Mouse (Mus musculus): ENCODE data around the gene Nrxn1. TPM values are rescaled to one million over a fixed set of nuclear protein-coding genes. Genes with fewer than 3 reads are reported as not detected.

Nrxn1 gene
- polyA plus RNA-seq, 1 experiment from 2014 or later = 2.1 TPM

DNA sequence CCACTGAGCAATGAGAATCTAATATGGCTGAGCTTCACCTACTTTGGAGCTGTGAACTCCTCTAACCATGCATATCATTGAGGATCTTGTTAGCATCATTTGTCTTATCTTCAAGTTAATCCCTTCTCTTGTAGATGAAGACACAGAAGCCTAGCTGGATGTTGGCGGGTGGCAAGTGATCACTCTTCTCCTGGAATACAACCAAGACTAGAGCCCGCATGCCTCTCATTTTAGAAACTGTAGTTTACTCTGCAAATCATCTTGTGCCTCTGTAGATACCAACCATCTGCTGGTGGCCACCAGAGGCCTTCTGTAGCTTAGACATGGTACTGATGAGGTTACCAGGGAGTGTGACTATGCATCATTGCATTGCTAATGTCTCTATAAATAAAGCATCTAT lies 280.4 kb downstream of the Nrxn1 start:
- no peak for ATAC-seq (ENCODE audit: insufficient read depth)

GRCm38 (mm10) chr17:90809197-90810163 lies 283.4 kb downstream of the Nrxn1 start:
- ATAC-seq (ENCODE audit: insufficient read depth) (peak; percentile 82), DNase-seq (peak; percentile 85)
- Histone ChIP-seq H3K27me3 (ENCODE audit: insufficient read depth, low read length) (no peaks in the 10 kb centered on the region), H3K4me1 (ENCODE audit: insufficient read depth) (no peaks in the 10 kb centered on the region), H3K4me2 (no peak overlapping the region), H3K9ac (no peak overlapping the region), H3K9me3 (ENCODE audit: low read depth, low read length) (no peaks in the 10 kb centered on the region), H3K36me3 (ENCODE audit: insufficient read depth) (no peaks in the 10 kb centered on the region), H3K4me3 (ENCODE audit: low read depth, low read length) (no peak overlapping the region), H3K27ac (ENCODE audit: low read depth) (no peak overlapping the region)
- 64% methylated on average over 8 of the region's 8 CpGs for whole genome bisulfite sequencing
- TF ChIP-seq CTCF (IDR thresholded peaks at IDR 0.05; ENCODE audit: low read depth) = peak; percentile 76

More for the DNA sequence above, 280.4 kb downstream of the Nrxn1 start:
- no peak overlapping the region for H3K9ac ChIP-seq
- H3K4me3 ChIP-seq (ENCODE audit: low read depth, low read length) = no peak overlapping the region
- no peak overlapping the region for H3K4me2 ChIP-seq
- H3K27me3 ChIP-seq (ENCODE audit: insufficient read depth, low read length) = no peaks in the 10 kb centered on the region
- H3K9me3 ChIP-seq (ENCODE audit: low read depth, low read length) = no peaks in the 10 kb centered on the region
- no peaks in the 10 kb centered on the region for H3K4me1 ChIP-seq (ENCODE audit: insufficient read depth)
- WGBS = 71% methylated on average over 2 of the region's 2 CpGs
- no peaks in the 10 kb centered on the region for H3K36me3 ChIP-seq (ENCODE audit: insufficient read depth)
- H3K27ac ChIP-seq (ENCODE audit: low read depth) = no peak overlapping the region
- no peak for DNase-seq
- no peak for TF ChIP-seq CTCF (IDR thresholded peaks at IDR 0.05; ENCODE audit: low read depth)

GRCm38 (mm10) chr17:90808256-90808655 lies 284.6 kb downstream of the Nrxn1 start:
- no peak for TF ChIP-seq CTCF (IDR thresholded peaks at IDR 0.05; ENCODE audit: low read depth)
- H3K36me3 ChIP-seq (ENCODE audit: insufficient read depth) = no peaks in the 10 kb centered on the region
- H3K27me3 ChIP-seq (ENCODE audit: insufficient read depth, low read length) = no peaks in the 10 kb centered on the region
- 64% methylated on average over 2 of the region's 2 CpGs for WGBS
- DNase-seq (no peak), ATAC-seq (ENCODE audit: insufficient read depth) (no peak)
- H3K9me3 ChIP-seq (ENCODE audit: low read depth, low read length) = no peaks in the 10 kb centered on the region
- no peaks in the 10 kb centered on the region for H3K4me1 ChIP-seq (ENCODE audit: insufficient read depth)
- H3K4me3 ChIP-seq (ENCODE audit: low read depth, low read length) = no peak overlapping the region
- H3K27ac ChIP-seq (ENCODE audit: low read depth) = no peak overlapping the region
- no peak overlapping the region for H3K4me2 ChIP-seq
- H3K9ac ChIP-seq = no peak overlapping the region

GRCm38 (mm10) chr17:90807199-90807598 lies 285.7 kb downstream of the Nrxn1 start:
- Histone ChIP-seq H3K9me3 (ENCODE audit: low read depth, low read length) (no peaks in the 10 kb centered on the region), H3K4me1 (ENCODE audit: insufficient read depth) (no peaks in the 10 kb centered on the region), H3K4me2 (no peak overlapping the region), H3K36me3 (ENCODE audit: insufficient read depth) (no peaks in the 10 kb centered on the region), H3K9ac (no peak overlapping the region), H3K4me3 (ENCODE audit: low read depth, low read length) (no peak overlapping the region), H3K27me3 (ENCODE audit: insufficient read depth, low read length) (no peaks in the 10 kb centered on the region), H3K27ac (ENCODE audit: low read depth) (no peak overlapping the region)
- no peak for ATAC-seq (ENCODE audit: insufficient read depth)
- TF ChIP-seq CTCF (IDR thresholded peaks at IDR 0.05; ENCODE audit: low read depth) = no peak
- DNase-seq = no peak

GRCm38 (mm10) chr17:90798689-90799088 lies 294.2 kb downstream of the Nrxn1 start:
- H3K4me3 ChIP-seq (ENCODE audit: low read depth, low read length) = no peak overlapping the region
- no peak for TF ChIP-seq CTCF (IDR thresholded peaks at IDR 0.05; ENCODE audit: low read depth)
- 57% methylated on average over 2 of the region's 2 CpGs for WGBS
- no peak overlapping the region for H3K4me2 ChIP-seq
- H3K9me3 ChIP-seq (ENCODE audit: low read depth, low read length) = no peaks in the 10 kb centered on the region
- H3K9ac ChIP-seq = no peak overlapping the region
- DNase-seq = no peak
- no peaks in the 10 kb centered on the region for H3K27me3 ChIP-seq (ENCODE audit: insufficient read depth, low read length)
- no peak overlapping the region for H3K27ac ChIP-seq (ENCODE audit: low read depth)
- ATAC-seq (ENCODE audit: insufficient read depth) = no peak
- H3K4me1 ChIP-seq (ENCODE audit: insufficient read depth) = no peaks in the 10 kb centered on the region
- no peaks in the 10 kb centered on the region for H3K36me3 ChIP-seq (ENCODE audit: insufficient read depth)

DNA sequence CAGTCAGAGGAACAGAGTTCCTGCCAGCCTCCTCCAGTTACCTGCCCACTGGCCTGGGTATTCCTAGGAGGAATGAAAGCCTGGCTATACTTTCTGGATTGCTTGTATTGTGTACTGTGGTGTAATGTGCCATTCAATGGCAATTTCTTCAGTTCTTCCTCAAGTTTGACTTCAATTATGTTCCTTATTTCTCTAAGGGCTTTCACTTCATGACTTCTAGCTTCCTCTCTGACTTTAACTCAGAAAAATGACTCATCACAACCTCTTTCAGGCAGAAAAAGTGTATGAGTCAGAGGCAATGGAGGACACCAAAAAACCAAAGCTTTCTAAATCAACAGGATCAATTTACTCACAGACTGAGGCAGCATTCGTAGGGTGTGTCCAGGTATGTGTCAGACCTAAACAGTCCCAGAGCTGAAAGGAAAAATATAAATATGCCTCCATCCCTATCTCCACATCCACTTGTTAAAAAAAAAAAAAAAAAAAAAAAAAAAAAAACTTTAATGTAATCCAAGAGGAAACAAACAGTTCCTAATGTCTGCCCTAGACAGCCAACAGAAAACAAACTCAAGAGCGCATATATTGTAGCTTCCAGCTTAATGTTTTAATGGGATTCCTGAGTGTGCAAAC lies 295.1 kb downstream of the Nrxn1 start:
- H3K27ac ChIP-seq (ENCODE audit: low read depth) = no peak overlapping the region
- no peak for TF ChIP-seq CTCF (IDR thresholded peaks at IDR 0.05; ENCODE audit: low read depth)
- no peak overlapping the region for H3K4me2 ChIP-seq
- no peak overlapping the region for H3K9ac ChIP-seq
- DNase-seq (no peak), ATAC-seq (ENCODE audit: insufficient read depth) (no peak)
- no peak overlapping the region for H3K4me3 ChIP-seq (ENCODE audit: low read depth, low read length)
- H3K4me1 ChIP-seq (ENCODE audit: insufficient read depth) = no peaks in the 10 kb centered on the region
- no peaks in the 10 kb centered on the region for H3K27me3 ChIP-seq (ENCODE audit: insufficient read depth, low read length)
- WGBS = 90% methylated on average over 2 of the region's 2 CpGs
- no peaks in the 10 kb centered on the region for H3K36me3 ChIP-seq (ENCODE audit: insufficient read depth)
- no peaks in the 10 kb centered on the region for H3K9me3 ChIP-seq (ENCODE audit: low read depth, low read length)

DNA sequence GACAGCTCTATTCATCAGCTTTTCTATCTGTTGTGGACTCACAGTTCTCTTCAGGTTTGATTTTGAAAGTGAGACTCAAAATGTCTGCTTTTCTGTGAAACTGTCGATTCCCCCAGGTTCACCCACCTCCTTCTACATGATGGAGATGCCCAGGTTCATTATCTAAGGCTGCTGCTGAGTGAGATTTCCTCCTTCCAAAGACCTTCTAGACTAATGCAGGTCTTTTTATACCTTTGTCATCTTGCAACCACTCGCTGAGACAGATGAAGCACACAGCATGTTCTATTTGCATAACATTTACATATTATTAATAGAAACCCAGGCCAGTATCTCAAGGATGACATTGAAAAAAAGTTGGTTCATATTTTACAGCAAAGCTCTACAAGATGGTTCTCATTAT lies 295.9 kb downstream of the Nrxn1 start:
- Histone ChIP-seq H3K36me3 (ENCODE audit: insufficient read depth) (no peaks in the 10 kb centered on the region), H3K4me3 (ENCODE audit: low read depth, low read length) (no peak overlapping the region), H3K9ac (no peak overlapping the region), H3K9me3 (ENCODE audit: low read depth, low read length) (no peaks in the 10 kb centered on the region), H3K4me2 (no peak overlapping the region), H3K4me1 (ENCODE audit: insufficient read depth) (no peaks in the 10 kb centered on the region), H3K27me3 (ENCODE audit: insufficient read depth, low read length) (no peaks in the 10 kb centered on the region), H3K27ac (ENCODE audit: low read depth) (no peak overlapping the region)
- 66% methylated on average over 2 of the region's 2 CpGs for WGBS
- TF ChIP-seq CTCF (IDR thresholded peaks at IDR 0.05; ENCODE audit: low read depth) = no peak
- DNase-seq (no peak), ATAC-seq (ENCODE audit: insufficient read depth) (no peak)
